Mouse (Mus musculus): Measurements from ENCODE around the gene Mrpl45. TPM values are rescaled to one million over a fixed set of nuclear protein-coding genes. Genes with fewer than 3 reads are reported as not detected.

Mrpl45 gene
- total RNA-seq, 2 experiments from 2014 or later: 45.1 to 47.3 TPM

DNA sequence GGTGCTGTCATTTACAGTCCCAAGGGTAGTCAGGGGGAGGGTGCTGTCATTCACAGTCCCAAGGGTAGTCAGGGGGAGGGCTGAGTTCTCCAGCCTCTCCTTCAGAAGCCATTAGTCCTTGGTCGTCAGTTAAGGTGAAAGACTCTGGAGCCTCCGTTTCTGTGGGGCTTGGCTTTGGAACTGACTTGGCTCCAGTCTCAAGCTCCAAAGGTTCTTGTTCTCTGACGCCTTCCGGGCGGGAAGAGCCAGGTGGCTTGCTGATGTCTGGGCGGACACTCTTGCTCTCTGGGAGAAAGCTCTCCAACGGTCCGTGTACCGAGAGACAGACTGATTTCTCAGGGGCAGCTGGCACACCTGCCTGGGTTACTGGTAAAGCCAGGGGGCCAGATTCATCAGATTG is 18.9 kb downstream of the Mrpl45 start:
- no peak for DNase-seq

- DNase-seq: no peak
Measured at GRCm38 (mm10) chr11:97336238-97336637, 20.7 kb downstream of the Mrpl45 start.

DNA sequence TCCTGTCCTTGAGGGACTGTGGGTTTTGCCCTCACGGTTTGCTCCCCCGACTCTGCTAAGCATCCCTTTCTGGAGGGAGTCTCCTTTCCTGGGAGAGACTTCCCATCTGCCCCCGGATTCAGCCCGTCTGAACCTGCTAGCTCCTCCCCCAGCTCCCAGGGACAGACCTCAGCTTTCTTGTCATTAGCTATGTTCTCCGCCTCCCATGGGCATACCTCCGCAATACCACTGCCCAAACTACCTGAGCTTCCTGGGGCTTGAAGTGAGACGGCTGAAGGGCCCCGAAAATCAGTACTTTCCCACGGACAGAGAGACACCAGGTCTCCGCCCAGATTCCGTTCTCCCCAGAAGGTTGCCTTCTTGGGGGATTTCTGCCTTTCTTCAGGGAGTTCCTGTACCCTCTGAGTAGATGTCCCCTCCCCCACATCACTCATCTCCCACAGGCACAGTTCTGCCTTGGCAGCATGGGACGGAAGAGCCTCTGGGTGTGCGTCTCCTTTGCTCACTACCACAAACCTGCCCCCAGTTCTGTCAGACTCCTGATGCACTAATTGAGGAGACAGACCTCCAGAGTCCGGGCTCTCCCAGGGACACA is 21.3 kb downstream of the Mrpl45 start:
- DNase-seq: no peak

DNA sequence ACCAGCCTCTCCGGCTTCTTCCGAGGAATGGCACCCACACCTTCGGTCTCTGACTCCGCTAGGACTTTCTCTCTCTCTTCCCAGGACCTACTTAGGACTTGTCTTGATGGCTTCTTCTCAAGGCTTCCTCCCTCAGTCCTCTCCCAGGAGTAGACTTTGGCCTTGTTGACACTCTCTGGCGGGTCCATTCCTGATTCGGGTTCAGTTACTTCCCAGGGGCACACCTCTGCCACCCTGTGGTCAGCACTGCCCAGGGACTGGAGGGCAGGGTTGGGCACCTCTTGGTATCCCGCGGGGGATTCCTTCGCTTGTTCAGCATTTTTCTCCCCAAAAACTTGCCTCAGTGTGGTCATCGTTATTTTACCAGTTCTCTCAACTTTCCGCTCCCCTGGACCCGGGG is 21.8 kb downstream of the Mrpl45 start:
- no peak for DNase-seq

- peak; percentile 31 for DNase-seq
Measured at GRCm38 (mm10) chr11:97338302-97338976, 22.9 kb downstream of the Mrpl45 start.

DNA sequence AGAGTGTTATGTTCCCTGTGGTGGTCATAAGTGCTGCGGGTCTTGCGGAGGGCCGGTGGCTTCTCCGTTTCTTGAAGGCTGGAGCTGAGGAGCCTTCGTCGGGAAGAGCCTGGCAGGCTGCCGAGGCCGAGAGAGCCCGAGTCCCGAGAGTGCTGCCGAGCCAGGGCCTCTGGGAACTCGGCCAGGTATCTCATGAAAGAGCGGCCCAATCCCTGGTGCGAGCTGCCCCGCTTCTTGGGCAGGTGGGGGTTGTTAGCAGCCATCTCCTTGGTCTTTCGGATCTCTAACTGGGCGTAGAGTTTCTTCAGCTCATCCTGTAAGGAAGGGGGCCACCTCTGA is 23.4 kb downstream of the Mrpl45 start:
- peak; percentile 81 for DNase-seq

DNA sequence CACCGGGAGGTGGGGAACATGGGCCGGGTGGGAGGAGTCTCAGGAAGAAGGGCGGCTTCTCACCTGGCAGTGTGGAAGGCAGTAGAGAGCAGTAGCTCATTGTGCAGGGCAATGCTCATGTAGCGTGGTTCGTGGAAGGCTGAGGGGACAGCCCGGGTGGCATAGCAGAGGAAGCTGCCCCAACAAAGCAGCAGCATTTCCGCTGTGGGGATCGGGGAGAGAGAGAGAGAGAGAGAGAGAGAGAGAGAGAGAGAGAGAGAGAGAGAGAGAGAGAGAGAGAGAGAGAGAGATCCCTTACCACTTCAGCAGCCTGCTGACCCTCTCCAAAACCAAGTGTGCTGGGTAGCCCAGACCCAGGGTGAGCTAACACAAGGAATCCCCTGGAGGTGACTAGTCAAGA is 27.7 kb downstream of the Mrpl45 start:
- DNase-seq: no peak

- peak; percentile 37 for DNase-seq
Measured at GRCm38 (mm10) chr11:97343619-97344018, 28.1 kb downstream of the Mrpl45 start.

GRCm38 (mm10) chr11:97345446-97345845 is 29.9 kb downstream of the Mrpl45 start:
- DNase-seq: no peak

DNA sequence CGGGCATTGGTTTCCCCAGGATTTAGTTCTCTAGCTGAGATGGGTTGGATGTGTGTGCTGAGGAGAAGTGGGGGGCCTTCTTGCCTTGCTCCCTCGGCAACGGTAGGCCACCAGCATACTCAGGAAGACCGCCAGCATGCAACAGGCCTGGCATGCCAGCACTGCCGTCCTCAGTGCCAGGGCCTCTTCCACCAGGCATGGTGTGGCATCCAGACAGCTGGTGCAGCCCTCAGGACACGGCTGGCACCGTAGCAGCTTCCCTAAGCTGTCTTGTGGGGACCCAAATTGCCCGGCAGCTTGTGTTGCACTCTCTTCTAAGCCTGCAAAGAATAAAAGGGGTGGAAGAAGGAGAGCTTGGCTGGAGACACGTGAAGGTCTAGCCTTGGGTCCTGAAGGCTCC is 30.9 kb downstream of the Mrpl45 start:
- DNase-seq: no peak

DNA sequence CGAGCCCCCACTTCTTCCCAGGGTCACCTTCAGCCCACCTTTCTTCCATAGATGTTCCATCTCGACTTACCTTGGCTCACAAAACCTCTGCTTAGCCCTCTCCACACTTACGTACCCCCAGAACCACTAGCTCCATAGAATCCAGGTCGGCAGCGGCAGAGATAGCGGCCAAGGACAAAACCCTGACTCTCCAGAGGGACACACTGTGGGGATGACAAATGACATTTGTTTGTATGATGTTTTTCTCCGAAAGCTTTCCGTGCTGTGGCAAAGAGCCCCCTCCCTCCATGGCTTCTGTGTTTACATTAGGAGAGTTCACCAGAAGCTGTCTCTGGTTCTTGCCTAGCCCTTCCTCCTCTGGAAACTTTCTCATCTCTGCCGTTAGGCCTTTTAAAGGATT is 31.8 kb downstream of the Mrpl45 start:
- no peak for DNase-seq

DNA sequence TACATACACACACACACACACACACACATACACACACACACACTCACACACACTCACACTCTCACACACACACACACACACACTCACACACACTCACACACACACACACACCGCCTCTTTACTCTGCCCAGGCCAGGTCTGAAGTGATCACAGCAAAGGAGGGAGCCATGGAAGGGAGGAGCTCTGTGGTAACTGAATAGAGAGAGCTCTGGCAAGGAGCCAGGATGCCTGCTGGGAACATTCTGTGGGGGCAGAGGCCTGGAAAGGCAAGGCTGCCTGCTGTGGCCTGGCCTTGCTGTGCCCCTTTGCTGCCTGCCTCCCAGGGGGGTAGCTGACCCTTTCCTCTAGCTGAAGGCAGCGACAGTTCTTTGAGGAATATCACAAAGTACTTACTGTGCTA is 34.5 kb downstream of the Mrpl45 start:
- peak; percentile 87 for DNase-seq

DNA sequence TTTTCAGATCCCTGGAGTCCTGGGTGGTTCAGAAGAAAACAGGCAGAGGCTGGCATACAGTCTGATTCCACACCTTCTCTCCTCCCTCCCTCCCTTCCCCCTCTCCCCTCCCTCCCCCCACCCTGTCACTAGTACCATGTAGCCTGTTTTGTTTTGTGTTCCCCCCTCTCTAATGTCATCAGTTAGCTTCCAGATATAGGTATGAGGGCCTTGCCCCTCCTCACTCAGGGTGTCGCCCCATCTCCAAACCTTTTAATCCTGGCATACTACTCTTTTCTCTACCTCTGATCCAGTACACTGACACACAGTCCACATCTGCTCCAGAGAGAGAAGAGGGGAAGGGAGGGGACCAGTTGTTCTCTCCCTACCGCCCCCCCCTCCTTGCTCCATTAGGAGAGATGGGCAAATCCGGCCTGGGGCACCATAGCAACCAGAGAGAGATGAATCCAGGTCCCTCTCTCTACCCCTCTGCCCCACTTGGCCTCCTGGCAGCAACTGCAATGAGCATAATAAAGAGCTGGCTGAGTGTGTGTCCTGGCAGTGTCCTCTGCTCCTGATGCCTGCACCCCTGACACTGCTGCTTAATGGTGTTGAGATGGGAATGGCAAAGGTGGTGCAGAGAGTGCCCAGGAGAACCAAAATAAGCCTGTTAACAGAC is 36.6 kb downstream of the Mrpl45 start, which contains the start of gene Gpr179:
Gpr179 (minus strand) TSS at position 51 of the 658 bp plus-strand sequence.
- no peak for DNase-seq

DNA sequence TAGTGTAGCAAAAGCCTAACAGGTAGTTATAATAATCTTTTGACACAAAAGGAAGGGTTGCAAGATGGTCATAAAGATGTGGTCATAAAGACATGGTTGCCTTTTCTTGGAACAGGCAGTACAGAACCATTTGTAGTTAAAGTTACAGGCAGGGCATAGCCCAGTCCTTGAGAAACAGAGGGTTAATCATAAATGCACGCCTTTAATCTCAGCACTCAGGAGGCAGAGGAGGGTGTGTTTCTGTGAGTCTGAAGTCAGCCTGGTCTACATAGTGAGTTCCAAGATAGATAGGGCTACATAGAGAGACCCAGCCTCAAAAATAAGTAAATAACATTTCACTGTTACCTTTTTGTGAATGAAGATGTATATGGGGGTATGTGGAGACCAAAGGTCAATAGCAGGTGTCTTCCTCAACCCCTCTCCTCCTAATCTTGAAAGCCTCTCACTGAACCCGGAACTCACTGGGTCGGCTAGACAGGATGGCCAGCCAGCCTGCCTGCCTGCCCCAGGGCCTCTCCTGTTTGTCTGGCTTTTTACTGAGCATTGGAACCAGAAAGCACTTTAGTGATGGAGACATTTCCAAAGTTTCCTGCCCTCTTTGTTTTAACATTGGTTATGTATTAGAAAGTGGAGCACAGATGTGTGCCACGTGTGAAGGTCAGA is 37.5 kb downstream of the Mrpl45 start:
- no peak for DNase-seq

DNA sequence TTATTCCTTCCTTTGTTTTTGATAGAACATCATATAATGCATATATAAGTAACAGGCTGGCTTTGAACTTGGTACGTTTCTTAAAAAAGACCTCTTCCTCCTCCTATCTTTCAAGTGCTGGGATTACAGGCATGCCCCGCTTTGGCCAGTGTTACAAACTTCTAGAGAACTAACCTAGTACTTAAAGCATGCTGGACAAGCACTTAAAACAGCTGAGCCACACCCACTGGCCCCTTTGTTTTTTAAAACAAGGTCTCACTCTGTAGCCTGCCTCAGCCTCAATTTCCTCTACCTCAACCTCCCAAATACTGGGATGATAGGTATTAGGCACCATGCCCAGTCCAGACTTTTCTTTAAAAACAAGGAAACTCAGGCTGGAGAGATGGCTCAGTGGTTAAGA is 39.1 kb downstream of the Mrpl45 start:
- DNase-seq: no peak

DNA sequence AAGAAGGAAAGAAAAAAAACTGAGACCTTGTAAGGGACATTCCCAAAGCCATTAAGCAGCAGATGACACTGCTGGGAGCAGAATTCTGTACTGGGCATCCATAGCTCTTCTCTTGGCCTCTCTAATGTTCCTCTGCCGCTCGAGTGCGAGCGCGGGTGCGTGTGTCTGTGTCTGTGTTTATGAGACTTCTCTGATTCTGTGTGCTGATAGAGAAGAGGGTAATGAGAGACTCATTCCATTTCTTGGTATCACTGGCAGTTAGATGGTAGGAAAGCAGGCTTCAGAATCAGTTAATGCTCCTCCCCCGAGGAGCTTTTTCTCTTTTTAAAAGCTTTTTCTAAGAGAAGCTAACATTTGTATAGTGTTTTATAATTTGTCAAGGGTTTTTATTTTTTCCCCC is 39.7 kb downstream of the Mrpl45 start:
- DNase-seq: no peak

DNA sequence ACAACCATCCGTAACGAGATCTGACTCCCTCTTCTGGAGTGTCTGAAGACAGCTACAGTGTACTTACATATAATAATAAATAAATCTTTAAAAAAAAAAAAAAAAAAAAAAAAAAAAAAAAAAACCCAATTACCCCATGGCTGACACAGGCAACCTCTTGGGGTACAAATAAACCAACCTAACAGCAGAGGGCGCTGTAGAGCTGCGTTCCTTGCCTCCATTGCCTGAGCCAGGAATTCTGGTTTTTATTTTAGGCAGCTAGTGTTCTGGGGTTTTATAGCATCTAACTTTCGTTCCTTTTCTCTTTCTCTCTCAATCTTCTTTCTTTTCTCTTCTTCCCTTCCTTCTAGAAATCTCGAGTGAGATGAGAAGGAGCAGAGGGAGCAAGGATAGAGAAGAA is 42.1 kb downstream of the Mrpl45 start:
- peak; percentile 86 for DNase-seq

- DNase-seq: peak; percentile 98
Measured at GRCm38 (mm10) chr11:97361948-97362648, 46.6 kb downstream of the Mrpl45 start, which contains the start of gene Socs7. Gene Socs7 (plus strand): TSS chr11:97362551.

- peak; percentile 49 for DNase-seq
Measured at GRCm38 (mm10) chr11:97362649-97362942, 47.1 kb downstream of the Mrpl45 start.

DNA sequence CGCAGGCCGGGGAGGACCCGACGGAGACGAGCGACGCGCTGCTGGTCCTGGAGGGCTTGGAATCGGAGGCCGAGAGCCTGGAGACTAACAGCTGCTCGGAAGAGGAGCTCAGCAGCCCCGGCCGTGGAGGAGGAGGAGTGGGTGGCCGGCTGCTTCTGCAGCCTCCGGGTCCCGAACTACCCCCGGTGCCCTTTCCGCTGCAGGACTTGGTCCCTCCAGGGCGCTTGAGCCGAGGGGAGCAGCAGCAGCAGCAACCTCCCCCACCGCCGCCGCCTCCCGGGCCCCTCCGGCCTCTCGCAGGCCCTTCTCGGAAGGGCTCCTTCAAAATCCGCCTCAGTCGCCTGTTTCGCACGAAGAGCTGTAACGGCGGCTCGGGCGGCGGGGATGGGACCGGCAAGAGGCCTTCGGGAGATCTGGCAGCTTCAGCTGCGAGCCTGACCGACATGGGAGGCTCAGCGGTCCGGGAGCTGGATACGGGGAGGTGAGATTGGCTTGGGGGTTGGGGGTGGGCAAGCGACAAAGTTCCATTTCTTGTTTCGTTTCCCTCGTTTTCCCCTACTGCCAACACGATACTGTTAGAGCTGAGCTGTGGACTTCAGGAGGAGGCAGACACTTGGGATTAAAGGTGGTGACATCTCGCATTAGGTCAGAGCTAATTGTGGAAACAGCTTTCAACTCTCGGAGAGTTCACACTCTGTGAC is 47.6 kb downstream of the Mrpl45 start:
- DNase-seq: peak; percentile 50

GRCm38 (mm10) chr11:97363644-97363995 is 48.1 kb downstream of the Mrpl45 start:
- no peak for DNase-seq

- DNase-seq: no peak
Measured at GRCm38 (mm10) chr11:97365556-97365955, 50.0 kb downstream of the Mrpl45 start.
